In the genomic region with DNA sequence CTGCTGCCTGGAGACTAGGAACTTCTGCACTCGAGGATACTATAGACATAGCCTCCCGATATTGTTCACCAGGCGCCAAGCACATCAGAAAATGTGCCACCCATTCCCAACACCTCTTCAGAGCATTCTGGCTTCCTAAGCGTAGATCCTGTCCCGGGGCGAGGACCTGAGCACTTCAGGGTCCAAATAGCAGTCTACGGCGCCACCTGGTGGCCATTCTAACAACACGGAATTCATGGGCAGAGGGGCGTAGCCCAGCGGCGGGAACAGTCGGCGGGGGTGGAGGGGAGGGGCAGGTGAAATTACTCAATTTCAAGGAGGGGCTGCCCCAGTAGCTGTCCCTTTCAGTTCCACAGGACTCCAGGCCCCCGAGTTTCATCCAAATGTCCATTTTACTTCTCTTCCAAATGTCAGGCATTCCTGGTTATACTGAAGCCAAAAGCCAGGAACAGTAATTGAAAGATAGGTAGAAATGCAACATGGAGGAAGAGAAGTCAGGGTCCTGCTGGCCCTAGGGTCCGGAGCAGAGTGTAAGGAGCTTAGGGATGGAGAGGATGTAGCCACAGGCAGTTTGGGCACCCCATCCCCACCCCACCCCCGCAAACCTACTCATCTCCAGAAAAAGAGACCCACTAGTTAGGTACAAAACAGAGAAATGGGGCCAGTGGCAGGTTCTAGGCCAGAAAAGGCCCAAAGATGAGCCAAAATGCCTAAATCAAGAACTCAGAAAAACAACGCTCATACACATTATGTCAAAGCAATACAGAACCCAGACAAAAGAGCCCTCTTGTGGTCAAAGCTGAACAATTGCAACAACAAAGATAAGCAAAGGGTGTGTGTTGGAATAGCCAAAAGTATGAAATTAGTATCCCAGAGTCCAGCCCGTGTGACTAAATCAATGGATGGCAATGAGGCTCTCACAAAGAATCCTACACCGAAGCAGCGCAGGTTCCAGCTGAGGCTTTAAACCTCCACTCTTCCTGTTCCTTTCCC, we compare ENCODE assay signal across 8 mouse cellular contexts. TPM values are rescaled to one million over a fixed set of nuclear protein-coding genes. Genes with fewer than 3 reads are reported as not detected.
A peak's percentile ranks its signal among the peaks of the same experiment; 100 is the strongest.
DNase-seq lines count a peak whose midpoint lies in the region; ATAC-seq and TF ChIP-seq lines count a peak whose summit lies in the region.

No protein-coding gene starts in this region.

- DNase-seq in A20 (ENCODE audit: low read depth, low spot score), result peak; percentile 92
- peak; percentile 95 for DNase-seq in embryonic facial prominence, embryonic 14.5 days (ENCODE audit: low spot score)
- DNase-seq in heart, adult 8-10 months (ENCODE audit: low spot score), result peak; percentile 95
- DNase-seq in kidney, adult 8-10 months, result peak; percentile 83 to 94
- DNase-seq in spleen, adult 18-20 months, result peak; percentile 73 to 86

- H3K36me3 ChIP-seq in embryonic facial prominence, embryonic 14.5 days (ENCODE audit: control insufficient read depth, insufficient read depth, low read length), result no peaks in the 10 kb centered on the region
- no peaks in the 10 kb centered on the region for H3K36me3 ChIP-seq in limb, embryonic 13.5 days
- H3K36me3 ChIP-seq in midbrain, embryonic 15.5 days (replicated peaks), result no peaks in the 10 kb centered on the region

- peak overlapping the region; percentile 61 for H3K4me2 ChIP-seq in embryonic facial prominence, embryonic 14.5 days (ENCODE audit: low read depth, low read length)
- peak overlapping the region; percentile 68 for H3K4me2 ChIP-seq in limb, embryonic 13.5 days (replicated peaks)
- H3K4me2 ChIP-seq in midbrain, embryonic 15.5 days, result peak overlapping the region; percentile 65

- 0 out of 2 replicates have a peak, but pooled peaks have one; percentile 30 for TF ChIP-seq POLR2A in bone marrow, adult 2 months (IDR thresholded peaks at IDR 0.05; ENCODE audit: borderline replicate concordance, control insufficient read depth, low read depth, low read length)

- peaks cover 7% of the 10 kb centered on the region for H3K4me1 ChIP-seq in bone marrow, adult 2 months (ENCODE audit: control insufficient read depth, insufficient read depth, low read length)
- peaks cover 11% of the 10 kb centered on the region for H3K4me1 ChIP-seq in embryonic facial prominence, embryonic 14.5 days (ENCODE audit: control insufficient read depth, insufficient read depth, low read length)
- peaks cover 20% of the 10 kb centered on the region for H3K4me1 ChIP-seq in limb, embryonic 13.5 days
- peaks cover 13% of the 10 kb centered on the region for H3K4me1 ChIP-seq in midbrain, embryonic 15.5 days

- peak overlapping the region; percentile 41 for H3K9ac ChIP-seq in embryonic facial prominence, embryonic 14.5 days (ENCODE audit: low read depth, low read length)
- peak overlapping the region; percentile 53 for H3K9ac ChIP-seq in limb, embryonic 13.5 days
- peak overlapping the region; percentile 40; the same call in 1 of the 2 replicates for H3K9ac ChIP-seq in midbrain, embryonic 15.5 days

- peak overlapping the region; percentile 31 for H3K27ac ChIP-seq in bone marrow, adult 2 months (ENCODE audit: control insufficient read depth, insufficient read depth, low read depth, low read length, poor library complexity)
- H3K27ac ChIP-seq in embryonic facial prominence, embryonic 14.5 days (replicated peaks; ENCODE audit: low read depth, low read length), result peak overlapping the region; percentile 84
- peak overlapping the region; percentile 80 for H3K27ac ChIP-seq in limb, embryonic 13.5 days
- peak overlapping the region; percentile 46 for H3K27ac ChIP-seq in midbrain, embryonic 15.5 days

- ATAC-seq in embryonic facial prominence, embryonic 14.5 days (ENCODE audit: low read depth), result peak; percentile 94
- peak; percentile 90 for ATAC-seq in limb, embryonic 13.5 days (ENCODE audit: low FRiP score, low read depth)
- ATAC-seq in midbrain, embryonic 15.5 days (replicated peaks), result peak; percentile 95

- peak; percentile 97 for TF ChIP-seq CTCF in bone marrow, adult 2 months (IDR thresholded peaks at IDR 0.05; ENCODE audit: control insufficient read depth, insufficient read depth, low read length)

- WGBS in bone marrow, adult 2 months, result 5% methylated on average over 21 of the region's 21 CpGs
- WGBS in embryonic facial prominence, embryonic 14.5 days, result 9% methylated on average over 21 of the region's 21 CpGs
- 9% methylated on average over 21 of the region's 21 CpGs for WGBS in limb, embryonic 13.5 days
- WGBS in midbrain, embryonic 15.5 days, result 9% methylated on average over 21 of the region's 21 CpGs

- peak overlapping the region; percentile 55 for H3K4me3 ChIP-seq in bone marrow, adult 2 months (replicated peaks; ENCODE audit: control insufficient read depth, low read depth, low read length)
- H3K4me3 ChIP-seq in embryonic facial prominence, embryonic 14.5 days (ENCODE audit: low read depth, low read length), result peak overlapping the region; percentile 20
- peak overlapping the region; percentile 39 for H3K4me3 ChIP-seq in limb, embryonic 13.5 days
- peak overlapping the region; percentile 33 for H3K4me3 ChIP-seq in midbrain, embryonic 15.5 days

- no peaks in the 10 kb centered on the region for H3K27me3 ChIP-seq in embryonic facial prominence, embryonic 14.5 days (replicated peaks; ENCODE audit: control insufficient read depth, insufficient read depth, low read length)
- no peaks in the 10 kb centered on the region for H3K27me3 ChIP-seq in limb, embryonic 13.5 days
- H3K27me3 ChIP-seq in midbrain, embryonic 15.5 days (replicated peaks), result no peaks in the 10 kb centered on the region

- H3K9me3 ChIP-seq in embryonic facial prominence, embryonic 14.5 days (ENCODE audit: control insufficient read depth, low read length), result 0 out of 2 replicates have a peak, but pooled peaks cover 3% of the 10 kb centered on the region
- H3K9me3 ChIP-seq in limb, embryonic 13.5 days, result peaks cover 5% of the 10 kb centered on the region; the same call in 1 of the 2 replicates
- no peaks in the 10 kb centered on the region for H3K9me3 ChIP-seq in midbrain, embryonic 15.5 days

RNA-seq across cellular contexts. Expression of gene B4galnt4, which starts 12.4 kb away (rescaled TPM):
- 0.36 and 2.1 TPM in 2 replicates for polyA plus RNA-seq in bone marrow, adult 2 months (2011; ENCODE audit: insufficient read depth, insufficient read length, low replicate concordance, missing spikeins)
- 6.6 and 10.3 TPM in 2 replicates for polyA plus RNA-seq in embryonic facial prominence, embryonic 14.5 days (2014; fragmentation: Nextera tagmentation; extraction: Ambion mirVana)
- not detected for total RNA-seq in heart, adult 8-10 months (2022)
- polyA plus RNA-seq in limb, embryonic 13.5 days (2015; fragmentation: Nextera tagmentation; extraction: Ambion mirVana), result 21.5 and 26.9 TPM in 2 replicates
- 59.2 and 64.1 TPM in 2 replicates for polyA plus RNA-seq in midbrain, embryonic 15.5 days (2015; fragmentation: Nextera tagmentation; extraction: Ambion mirVana)

RNA-seq across cellular contexts. Expression of gene Gm17387, which starts 19.6 kb away (rescaled TPM):
- polyA plus RNA-seq in bone marrow, adult 2 months (2011; ENCODE audit: insufficient read depth, insufficient read length, low replicate concordance, missing spikeins), result not detected in 2 replicates
- polyA plus RNA-seq in embryonic facial prominence, embryonic 14.5 days (2014; fragmentation: Nextera tagmentation; extraction: Ambion mirVana), result not detected in 2 replicates
- not detected for total RNA-seq in heart, adult 8-10 months (2022)
- not detected in 2 replicates for polyA plus RNA-seq in limb, embryonic 13.5 days (2015; fragmentation: Nextera tagmentation; extraction: Ambion mirVana)
- polyA plus RNA-seq in midbrain, embryonic 15.5 days (2015; fragmentation: Nextera tagmentation; extraction: Ambion mirVana), result not detected in 2 replicates

RNA-seq across cellular contexts. Expression of gene Pkp3, which starts 29.5 kb away (rescaled TPM):
- polyA plus RNA-seq in bone marrow, adult 2 months (2011; ENCODE audit: insufficient read depth, insufficient read length, low replicate concordance, missing spikeins), result 5.4 and 15.9 TPM in 2 replicates
- polyA plus RNA-seq in embryonic facial prominence, embryonic 14.5 days (2014; fragmentation: Nextera tagmentation; extraction: Ambion mirVana), result 30.0 and 33.5 TPM in 2 replicates
- under 1 TPM; 0.19 to 0.35 (median 0.27) TPM for total RNA-seq in heart, adult 8-10 months (2022)
- polyA plus RNA-seq in limb, embryonic 13.5 days (2015; fragmentation: Nextera tagmentation; extraction: Ambion mirVana), result 23.9 and 25.5 TPM in 2 replicates
- polyA plus RNA-seq in midbrain, embryonic 15.5 days (2015; fragmentation: Nextera tagmentation; extraction: Ambion mirVana), result 0.84 TPM in 1 of 2 replicates, not detected in the other

RNA-seq across cellular contexts. Expression of gene Ifitm6, which starts 30.8 kb away (rescaled TPM):
- 195 and 524 TPM in 2 replicates for polyA plus RNA-seq in bone marrow, adult 2 months (2011; ENCODE audit: insufficient read depth, insufficient read length, low replicate concordance, missing spikeins)
- polyA plus RNA-seq in embryonic facial prominence, embryonic 14.5 days (2014; fragmentation: Nextera tagmentation; extraction: Ambion mirVana), result 1.6 and 2.1 TPM in 2 replicates
- 1 to 10 TPM in 1 of 4 experiments, not detected in 3; 4.9 TPM for total RNA-seq in heart, adult 8-10 months (2022)
- 0.31 TPM in 1 of 2 replicates, not detected in the other for polyA plus RNA-seq in limb, embryonic 13.5 days (2015; fragmentation: Nextera tagmentation; extraction: Ambion mirVana)
- polyA plus RNA-seq in midbrain, embryonic 15.5 days (2015; fragmentation: Nextera tagmentation; extraction: Ambion mirVana), result 0.99 and 1.4 TPM in 2 replicates

RNA-seq across cellular contexts. Expression of gene Ifitm3, which starts 38.0 kb away (rescaled TPM):
- 166 and 209 TPM in 2 replicates for polyA plus RNA-seq in bone marrow, adult 2 months (2011; ENCODE audit: insufficient read depth, insufficient read length, low replicate concordance, missing spikeins)
- 170 and 178 TPM in 2 replicates for polyA plus RNA-seq in embryonic facial prominence, embryonic 14.5 days (2014; fragmentation: Nextera tagmentation; extraction: Ambion mirVana)
- total RNA-seq in heart, adult 8-10 months (2022), result 100 to 1,000 TPM in 1 of 4 experiments, 10 to 100 TPM in 3; 83.5 to 104 (median 88.4) TPM
- 121 and 130 TPM in 2 replicates for polyA plus RNA-seq in limb, embryonic 13.5 days (2015; fragmentation: Nextera tagmentation; extraction: Ambion mirVana)
- polyA plus RNA-seq in midbrain, embryonic 15.5 days (2015; fragmentation: Nextera tagmentation; extraction: Ambion mirVana), result 40.9 and 59.9 TPM in 2 replicates

Comparison
In these comparisons a context has a peak if more than half of its experiments do, and no peak if none do; other contexts are left out.
1. Peak in every context shown above with its lines: DNase-seq, ATAC-seq, H3K4me3 ChIP-seq and H3K27ac ChIP-seq.
2. H3K27ac ChIP-seq: peak in every context shown above with its lines; median percentile 84 in embryonic facial prominence, embryonic 14.5 days; 80 in limb, embryonic 13.5 days; 46 in midbrain, embryonic 15.5 days; 31 in bone marrow, adult 2 months.